Mouse (Mus musculus) cerebellum, adult 8-10 months (tissue): ENCODE measurements around the gene Zup1.
"Not testable (repeated sequence)": the region's sequence is repeated elsewhere in the genome, so short reads cannot be mapped to it uniquely, and the experiment has no call there.

Experiments used
- DNase-seq: peaks from one replicate; pipeline ENCODE4 v3.0.0; 2022

Zup1 gene

DNA sequence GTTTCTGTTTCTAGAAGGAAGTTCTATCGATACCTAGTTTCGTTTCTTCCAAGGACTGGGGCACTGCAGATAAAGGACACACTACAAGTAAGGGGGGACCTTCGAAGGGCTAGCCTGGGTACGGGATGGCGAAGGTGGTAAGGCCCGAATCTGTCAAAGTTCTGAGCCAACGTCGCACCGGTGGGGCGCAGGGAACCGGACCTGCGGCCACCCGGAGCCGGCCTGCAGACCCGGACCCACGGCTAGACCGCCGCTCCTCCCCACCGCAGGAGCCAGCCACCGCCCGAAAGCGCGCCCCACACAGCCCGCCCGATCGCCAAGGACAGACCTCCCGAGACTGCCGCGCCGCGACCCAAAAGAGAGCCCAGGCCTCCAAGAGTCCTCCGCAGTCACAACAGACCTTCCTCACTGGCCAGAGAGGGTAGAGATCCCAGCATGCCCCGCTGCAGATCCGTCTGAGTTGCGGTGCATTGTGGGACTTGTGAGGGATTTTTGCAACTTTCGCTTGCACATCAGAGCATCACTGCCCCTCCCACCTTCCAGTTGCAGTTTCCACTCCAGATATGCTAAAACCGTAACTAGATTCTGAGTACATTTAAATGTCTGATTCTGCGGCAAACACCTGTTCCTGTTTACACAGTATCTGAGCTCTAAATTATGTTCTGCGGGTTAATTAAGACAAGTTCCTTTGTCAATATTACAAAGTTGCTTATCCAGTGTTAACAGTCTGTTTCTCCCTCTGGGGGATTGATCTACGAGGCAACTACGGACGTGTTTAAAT lies at the start of gene Zup1:
Gene Zup1 (minus strand): TSS at position 467 of the 781 bp plus-strand sequence.
- peak; percentile 69 for DNase-seq

DNA sequence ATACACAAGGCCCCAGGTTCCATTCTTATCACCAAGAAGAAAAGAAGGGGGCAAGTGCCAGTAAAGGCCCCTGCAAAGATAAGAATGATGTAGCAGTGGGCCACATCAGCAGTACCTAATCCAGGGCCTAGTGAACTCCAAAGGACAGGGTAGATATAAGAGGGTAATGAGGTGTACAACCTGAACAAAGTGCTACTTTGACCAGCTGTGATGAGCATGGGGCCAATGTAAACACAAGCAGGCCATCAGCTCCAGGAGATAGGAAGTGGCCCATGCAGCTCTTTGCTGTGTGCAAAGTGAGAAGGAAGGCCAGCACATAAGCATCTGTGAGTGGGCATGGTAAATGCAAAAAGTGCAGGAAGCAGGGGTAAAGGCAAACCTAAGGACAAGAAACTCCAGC lies 47.3 kb upstream of the Zup1 start:
- DNase-seq: no peak

DNA sequence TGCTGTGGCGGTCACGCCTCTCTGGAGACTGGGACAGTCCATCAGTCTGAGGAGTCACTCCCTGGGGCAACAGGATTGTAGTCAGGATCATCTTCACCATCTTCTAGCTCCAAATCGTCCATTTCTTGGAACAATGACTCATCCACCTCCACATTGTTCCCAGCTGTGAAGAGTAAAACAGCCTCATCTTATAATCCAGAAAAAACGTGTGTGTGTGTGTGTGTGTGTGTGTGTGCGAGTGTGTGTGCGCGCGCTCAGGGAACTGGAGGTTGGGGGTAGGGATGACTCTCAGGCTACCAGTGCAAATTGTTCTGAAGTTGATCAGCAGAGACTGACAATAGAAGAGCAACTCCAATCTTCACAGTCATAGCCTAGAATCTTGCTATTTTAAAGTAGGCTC lies 45.6 kb upstream of the Zup1 start:
- not testable (repeated sequence) for DNase-seq

DNA sequence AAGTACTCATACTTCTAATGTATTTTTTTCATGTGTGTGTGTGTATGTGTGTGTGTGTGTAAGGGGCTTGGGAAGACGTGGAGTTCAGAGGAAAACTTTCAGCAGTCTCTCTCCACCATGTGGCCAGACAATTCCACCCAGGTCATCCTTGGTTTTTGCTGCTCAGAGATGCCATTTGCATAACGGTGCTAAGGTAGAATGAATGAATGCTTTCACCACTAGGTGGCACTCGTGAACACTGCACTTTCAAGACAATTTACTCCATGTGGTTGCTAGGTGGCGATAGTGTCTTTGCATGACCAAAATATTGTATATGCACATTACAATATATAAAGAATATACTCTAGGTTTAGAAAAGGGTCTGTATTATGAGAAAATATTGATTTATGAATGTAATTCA lies 35.7 kb upstream of the Zup1 start:
- peak; percentile 65 for DNase-seq

DNA sequence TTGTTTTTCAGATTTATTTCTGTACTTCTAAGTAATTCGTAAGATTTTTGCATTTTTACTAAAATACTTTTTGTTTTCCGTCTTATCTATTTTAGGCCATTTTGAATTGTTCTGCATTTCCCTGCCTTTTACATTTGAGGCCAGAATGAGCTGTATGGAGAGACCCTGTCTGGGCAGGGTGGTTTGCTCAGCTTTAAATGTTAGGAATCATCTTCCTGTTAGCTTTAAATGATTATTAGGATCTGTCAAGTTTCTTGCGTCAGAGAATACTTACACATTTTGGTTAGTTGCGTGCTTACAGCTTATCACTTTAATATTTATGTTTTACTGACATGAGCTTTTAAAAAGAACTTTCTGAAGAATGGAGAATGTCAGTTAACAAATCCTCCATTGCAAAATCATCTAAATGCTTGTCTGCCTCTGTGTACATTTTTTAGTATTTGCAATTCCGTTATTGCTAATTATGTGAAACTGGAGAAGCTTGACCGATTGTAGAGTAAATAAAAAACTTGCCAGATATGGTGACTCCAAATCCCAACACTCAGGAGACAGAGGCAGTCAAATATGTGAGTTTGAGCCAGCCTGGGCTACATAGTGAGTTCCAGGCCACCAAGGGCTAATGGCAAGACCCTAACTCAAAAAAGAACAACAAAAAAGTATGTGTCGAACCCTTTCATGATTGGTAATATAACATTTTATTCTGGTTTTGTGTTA lies 23.9 kb upstream of the Zup1 start:
- DNase-seq: no peak

DNA sequence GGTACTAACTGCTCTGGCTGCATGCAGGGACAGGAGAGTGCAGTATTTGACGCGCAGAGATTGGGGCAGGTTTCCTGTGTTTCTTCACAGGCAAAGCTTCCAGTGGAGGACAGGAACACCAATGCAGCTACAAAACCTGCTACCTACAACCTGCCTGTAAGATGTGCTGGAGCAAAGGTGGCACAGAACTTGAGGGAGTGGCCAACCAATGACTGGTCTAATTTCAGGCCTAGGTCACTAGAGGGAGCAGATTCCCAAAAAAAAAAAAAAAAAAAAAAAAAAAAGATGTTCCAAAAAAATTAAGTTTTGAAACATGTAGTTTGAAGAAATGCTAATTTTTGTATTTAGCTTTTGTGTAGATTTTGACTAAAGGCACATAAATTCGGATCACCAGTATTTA lies 1.4 kb upstream of the Zup1 start:
- DNase-seq: no peak

DNA sequence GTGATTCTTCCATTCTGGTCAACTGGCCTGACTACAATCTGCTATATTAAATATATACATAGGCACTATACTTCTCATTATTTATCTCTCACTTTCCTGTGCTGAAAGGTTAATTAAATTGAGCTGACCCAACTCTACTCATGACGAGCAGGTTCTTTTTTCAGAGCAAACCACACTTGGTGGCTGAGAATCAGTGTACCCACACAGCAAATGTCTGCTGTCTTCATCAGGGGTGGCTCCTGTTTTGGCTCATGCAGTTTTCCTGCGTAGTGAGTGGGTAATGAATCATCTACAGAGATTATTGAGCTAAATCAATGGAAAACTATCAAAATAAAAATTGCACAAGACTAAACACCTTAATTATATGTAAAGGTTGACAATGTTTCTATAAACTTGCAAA lies 4.7 kb downstream of the Zup1 start:
- no peak for DNase-seq

DNA sequence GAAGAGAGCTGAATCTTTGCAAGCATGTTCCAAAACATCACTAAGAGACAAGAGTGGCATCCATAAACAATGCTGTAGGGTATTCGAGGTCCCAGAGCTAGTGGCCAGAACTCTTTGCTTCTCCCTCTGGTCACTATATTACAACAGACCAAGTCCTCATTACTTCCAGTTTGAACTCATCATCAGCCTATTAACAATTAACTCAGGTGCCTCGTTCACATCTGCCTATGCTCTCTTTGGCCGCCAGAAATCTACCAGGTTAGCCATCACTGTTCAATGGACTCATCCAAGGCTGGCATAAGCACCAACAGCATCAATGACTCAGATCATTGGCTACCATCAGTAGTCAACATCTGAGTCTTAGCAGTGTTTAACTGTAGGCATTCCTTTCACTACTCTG lies 5.7 kb downstream of the Zup1 start:
- DNase-seq: no peak

DNA sequence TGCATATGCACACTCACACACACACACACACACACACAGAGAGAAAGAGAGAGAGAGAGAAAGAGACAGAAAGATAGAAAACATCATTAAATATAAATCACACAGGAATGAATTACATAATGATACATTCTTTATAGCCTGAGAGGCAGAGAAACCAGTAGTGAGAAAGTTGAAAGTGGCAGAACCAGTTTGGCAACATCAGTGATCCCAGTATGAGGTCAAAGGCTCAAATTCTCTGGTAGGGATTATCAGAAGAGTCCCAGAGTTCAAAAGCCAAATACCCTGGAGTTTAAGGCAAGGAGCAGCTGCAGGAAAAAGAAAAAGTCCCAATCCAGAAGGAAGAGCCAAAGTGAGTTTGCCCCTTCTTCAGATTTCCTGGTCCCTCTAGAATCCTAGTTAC lies 10.4 kb downstream of the Zup1 start:
- no peak for DNase-seq

DNA sequence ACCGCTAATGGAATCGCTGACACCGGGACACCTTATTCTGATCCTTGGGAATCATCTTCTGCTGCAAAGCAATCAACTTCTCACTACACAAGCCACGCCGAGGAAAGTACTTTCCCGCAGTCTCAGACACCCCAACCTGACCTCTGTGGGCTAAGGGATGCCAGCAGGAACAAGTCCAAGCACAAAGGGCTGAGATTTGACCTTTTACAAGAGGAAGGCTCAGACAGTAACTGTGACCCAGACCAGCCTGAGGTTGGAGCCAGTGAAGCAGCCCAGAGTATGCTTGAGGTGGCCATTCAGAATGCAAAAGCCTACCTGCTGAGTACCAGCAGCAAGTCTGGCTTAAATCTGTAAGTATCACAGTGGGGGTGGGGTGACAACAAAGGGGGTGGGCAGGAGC lies 45.6 kb downstream of the Zup1 start:
- no peak for DNase-seq

DNA sequence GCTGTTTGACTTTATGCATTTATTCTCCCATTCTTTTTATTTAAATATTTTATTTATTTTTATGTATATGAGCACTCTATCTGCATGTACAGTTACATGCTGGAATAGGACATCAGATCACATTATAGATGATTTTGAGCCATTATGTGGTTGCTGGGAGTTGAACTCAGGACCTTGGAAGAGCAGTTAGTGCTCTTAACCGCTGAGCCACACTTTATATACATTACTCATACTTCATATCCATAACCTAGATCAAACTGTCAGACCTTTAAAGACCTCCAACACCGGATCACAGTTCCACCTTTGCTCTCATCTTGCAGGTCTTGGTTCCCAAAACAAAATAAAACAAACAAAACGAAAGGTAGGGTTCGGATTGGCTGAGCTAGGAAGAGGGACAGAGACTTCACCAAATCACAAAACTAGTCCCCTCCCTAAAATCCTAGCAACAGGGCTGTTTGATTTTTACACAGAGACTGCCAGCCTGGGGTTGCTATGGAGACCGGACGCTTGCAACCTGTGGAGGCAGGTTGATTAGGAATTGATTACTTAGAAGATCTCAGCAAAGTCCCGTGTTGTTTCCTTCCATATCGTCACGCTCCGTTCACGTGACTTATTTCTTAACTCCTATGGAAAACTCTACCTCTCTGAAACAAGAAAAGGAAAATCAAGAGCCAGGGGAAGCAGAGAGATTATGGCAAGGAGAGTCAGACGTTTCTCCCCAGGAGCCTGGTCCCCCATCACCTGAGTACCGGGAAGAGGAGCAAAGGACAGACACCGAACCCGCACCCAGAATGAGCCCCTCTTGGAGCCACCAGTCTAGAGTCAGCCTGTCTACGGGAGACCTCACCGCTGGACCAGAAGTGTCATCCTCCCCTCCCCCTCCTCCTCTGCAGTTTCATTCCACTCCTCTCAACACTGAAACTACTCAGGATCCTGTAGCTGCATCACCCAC lies 46.3 kb downstream of the Zup1 start, which contains the start of gene Rsph4a:
Gene Rsph4a (plus strand): TSS at position 582 of the 952 bp plus-strand sequence.
- no peak for DNase-seq

DNA sequence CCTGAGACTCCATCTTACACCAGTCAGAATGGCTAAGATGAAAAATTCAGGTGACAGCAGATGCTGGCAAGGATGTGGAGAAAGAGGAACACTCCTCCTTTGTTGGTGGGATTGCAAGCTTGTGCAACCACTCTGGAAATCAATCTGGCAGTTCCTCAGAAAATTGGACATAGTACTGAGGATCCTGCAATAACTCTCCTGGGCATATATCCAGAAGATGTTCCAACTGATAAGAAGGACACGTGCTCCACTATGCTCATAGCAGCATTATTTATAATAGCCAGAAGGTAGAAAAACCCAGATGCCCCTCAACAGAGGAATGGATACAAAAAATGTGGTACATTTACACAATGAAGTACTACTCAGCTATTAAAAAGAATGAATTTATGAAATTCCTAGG lies 49.5 kb downstream of the Zup1 start:
- not testable (repeated sequence) for DNase-seq

DNA sequence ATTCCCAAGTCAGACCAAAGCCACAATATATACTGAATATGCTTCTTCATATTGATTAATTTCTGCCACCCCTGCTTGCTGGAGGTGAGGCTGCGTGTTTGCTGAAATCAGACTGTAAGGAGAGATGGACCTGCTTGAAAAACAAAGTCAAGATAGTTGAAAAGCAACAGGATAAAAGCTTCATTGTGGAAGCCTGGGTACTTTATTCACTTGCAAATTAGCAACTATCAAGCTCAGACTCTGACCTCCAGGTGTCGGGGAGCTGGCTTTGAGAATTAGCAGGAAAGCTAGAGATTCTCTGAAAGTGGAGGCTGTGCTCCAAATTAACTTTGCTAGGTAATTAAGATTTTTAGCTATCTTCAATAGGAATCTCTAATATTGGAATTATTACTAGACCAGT lies 68.7 kb downstream of the Zup1 start:
- not testable (repeated sequence) for DNase-seq

DNA sequence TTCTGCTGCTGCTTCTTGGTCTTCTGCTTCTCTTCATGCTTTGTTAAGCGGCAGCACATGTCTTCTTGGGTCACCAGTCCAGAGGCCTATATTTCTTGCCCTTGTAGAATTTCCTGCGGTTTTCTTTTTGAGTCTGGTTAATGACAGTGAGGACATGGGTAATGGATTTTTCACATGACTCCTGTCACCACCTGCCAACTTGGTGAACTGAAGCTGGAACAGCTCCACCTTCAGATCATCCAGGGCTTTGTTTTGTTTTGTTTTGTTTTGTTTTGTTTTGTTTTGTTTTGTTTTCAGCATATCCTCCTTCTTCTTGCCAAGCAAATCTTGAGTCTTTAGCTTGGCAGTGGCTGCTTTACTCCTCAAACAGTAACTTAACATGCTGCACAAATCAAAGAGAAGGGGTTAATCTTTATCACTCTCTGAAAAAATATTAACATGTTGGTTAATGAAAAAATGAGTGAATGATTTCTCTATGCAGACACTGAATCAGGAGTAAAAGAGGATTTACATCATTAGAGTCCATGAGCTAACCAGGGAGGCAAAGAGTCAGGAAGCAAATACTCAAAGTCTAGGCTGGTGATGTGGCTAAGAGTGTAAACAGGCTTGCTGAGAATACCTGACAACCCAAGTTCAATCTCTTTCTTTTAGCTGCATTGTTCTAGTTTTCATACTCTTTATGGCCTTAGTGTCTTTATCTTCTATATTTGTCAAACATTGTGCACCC lies 78.2 kb downstream of the Zup1 start:
- DNase-seq: no peak

DNA sequence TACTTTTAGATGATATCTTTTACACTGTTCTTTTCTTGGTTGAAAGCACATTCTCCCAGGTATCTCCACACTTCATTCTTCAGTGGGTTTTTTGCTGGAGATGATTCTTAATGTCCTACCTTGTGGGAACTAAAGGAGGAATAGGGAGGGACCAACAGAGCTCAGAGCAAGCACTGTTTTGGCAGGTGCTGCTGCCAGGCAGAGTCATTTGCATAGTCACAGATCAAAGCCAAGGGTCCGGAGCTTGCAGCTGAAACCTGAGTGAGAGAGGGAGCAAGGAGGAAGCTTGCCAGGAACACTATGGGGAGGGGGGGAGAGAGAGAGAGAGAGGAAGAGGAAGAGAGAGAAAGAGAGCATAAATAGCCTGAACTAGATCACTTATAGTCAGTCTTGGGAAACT lies 80.6 kb downstream of the Zup1 start:
- DNase-seq: no peak
